8 mouse cellular contexts compared by ENCODE assay signal in genomic region chr5:140568321-140568970, GRCm38 (mm10). TPM values are rescaled to one million over a fixed set of nuclear protein-coding genes. Genes with fewer than 3 reads are reported as not detected.
DNase-seq lines count a peak whose midpoint lies in the region; ATAC-seq lines count a peak whose summit lies in the region.

No protein-coding gene starts in this region.

- ATAC-seq in forebrain, embryonic 12.5 days (ENCODE audit: low FRiP score) = no peak; the same call in 1 of the 2 replicates
- ATAC-seq in lung, embryonic 16.5 days (ENCODE audit: low read depth) = peak; percentile 42

- DNase-seq in MN1 (ENCODE audit: low spot score) = peak; percentile 52
- DNase-seq in c-Kit-positive CD71-negative TER-119-negative erythroid progenitor cells, embryonic 14.5 days (ENCODE audit: low read depth) = peak; percentile 56
- peak; percentile 77 to 89 for DNase-seq in heart, postnatal 10 days
- peak; percentile 77 to 81 for DNase-seq in kidney, postnatal 4 days
- DNase-seq in retina, embryonic 14.5 days (ENCODE audit: low spot score) = peak; percentile 86
- DNase-seq in urinary bladder, postnatal 36 days (ENCODE audit: low spot score in 2 of 2) = peak; percentile 53 to 64

- H3K9ac ChIP-seq in forebrain, embryonic 12.5 days = no peak overlapping the region
- H3K9ac ChIP-seq in lung, embryonic 16.5 days (ENCODE audit: low read length) = no peak overlapping the region

- no peak overlapping the region for H3K4me3 ChIP-seq in forebrain, embryonic 12.5 days (replicated peaks)
- H3K4me3 ChIP-seq in lung, embryonic 16.5 days (ENCODE audit: low read length) = no peak overlapping the region

- no peaks in the 10 kb centered on the region for H3K36me3 ChIP-seq in forebrain, embryonic 12.5 days (replicated peaks)
- H3K36me3 ChIP-seq in lung, embryonic 16.5 days (ENCODE audit: control insufficient read depth, insufficient read depth, low read length) = no peaks in the 10 kb centered on the region

- H3K4me2 ChIP-seq in forebrain, embryonic 12.5 days = no peak overlapping the region
- H3K4me2 ChIP-seq in lung, embryonic 16.5 days (ENCODE audit: low read depth, low read length) = no peak overlapping the region; the same call in 1 of the 2 replicates

- intact Hi-C loops in heart, postnatal 10 days (cut with DNase I) = loop anchor here (1.0 kb wide), 2 partner anchors 42 to 51 kb away; no protein-coding TSS in a partner anchor

- WGBS in forebrain, embryonic 12.5 days = 66% methylated on average over 10 of the region's 10 CpGs
- WGBS in lung, embryonic 16.5 days = 42% methylated on average over 10 of the region's 10 CpGs

- H3K4me1 ChIP-seq in forebrain, embryonic 12.5 days = peaks cover 40% of the 10 kb centered on the region
- peaks cover 14% of the 10 kb centered on the region for H3K4me1 ChIP-seq in lung, embryonic 16.5 days (replicated peaks; ENCODE audit: control insufficient read depth, insufficient read depth, low read length)

- no peaks in the 10 kb centered on the region for H3K27me3 ChIP-seq in forebrain, embryonic 12.5 days
- H3K27me3 ChIP-seq in lung, embryonic 16.5 days (ENCODE audit: control insufficient read depth, insufficient read depth, low read depth, low read length) = no peaks in the 10 kb centered on the region

- H3K9me3 ChIP-seq in forebrain, embryonic 12.5 days = no peaks in the 10 kb centered on the region
- no peaks in the 10 kb centered on the region for H3K9me3 ChIP-seq in lung, embryonic 16.5 days (ENCODE audit: control insufficient read depth, low read length)

- H3K27ac ChIP-seq in forebrain, embryonic 12.5 days = peak overlapping the region; percentile 32; the same call in 1 of the 2 replicates
- H3K27ac ChIP-seq in lung, embryonic 16.5 days (ENCODE audit: low read length) = no peak overlapping the region

RNA-seq across cellular contexts. Expression of gene Grifin, which starts 3.6 kb away (rescaled TPM):
- not detected in 2 replicates for polyA plus RNA-seq in forebrain, embryonic 12.5 days (2016; fragmentation: Nextera tagmentation; extraction: Ambion mirVana)
- total RNA-seq in heart, postnatal 10 days (2021) = not detected
- polyA plus RNA-seq in lung, embryonic 16.5 days (2015; fragmentation: Nextera tagmentation; extraction: Ambion mirVana) = 0.63 TPM in 1 of 2 replicates, not detected in the other

RNA-seq across cellular contexts. Expression of gene Lfng, which starts 38.7 kb away (rescaled TPM):
- polyA plus RNA-seq in forebrain, embryonic 12.5 days (2016; fragmentation: Nextera tagmentation; extraction: Ambion mirVana) = 30.9 and 32.8 TPM in 2 replicates
- 10 to 100 TPM; 14.1 to 15.7 TPM for total RNA-seq in heart, postnatal 10 days (2021)
- polyA plus RNA-seq in lung, embryonic 16.5 days (2015; fragmentation: Nextera tagmentation; extraction: Ambion mirVana) = 24.9 and 25.8 TPM in 2 replicates
